Mouse (Mus musculus) CH12.LX (cell line): ENCODE measurements around the gene Mdp1. TPM values are rescaled to one million over a fixed set of nuclear protein-coding genes. Genes with fewer than 3 reads are reported as not detected.

Experiments used
- DNase-seq: peaks from one replicate; pipeline ENCODE4 v3.0.0-alpha.2; 2013; ENCODE audit errors: extremely low read depth
- H3K27ac ChIP-seq: 2 replicates; pipeline ENCODE4 v1.5.1; 2012; ENCODE audit warnings: low read depth, mild to moderate bottlenecking, control low read depth, moderate library complexity; ENCODE audit not compliant: insufficient read depth
- H3K27me3 ChIP-seq: replicated peaks from 2 replicates; pipeline ENCODE3; 2012; ENCODE audit warnings: inconsistent platforms
- H3K36me3 ChIP-seq, 2 experiments: replicated peaks in 1 of 2; 2 replicates each; pipeline versions ENCODE3 to v1.6.1; 2012; ENCODE audit warnings: inconsistent platforms in 1 of 2, low read length in 1 of 2, mild to moderate bottlenecking in 1 of 2, mixed read lengths in 1 of 2, moderate library complexity in 1 of 2; ENCODE audit not compliant: control insufficient read depth in 1 of 2, insufficient read depth in 1 of 2
- H3K4me1 ChIP-seq, 2 experiments: 2 replicates each; pipeline ENCODE4 v1.6.1; 2012; ENCODE audit warnings: inconsistent platforms in 1 of 2, moderate library complexity in 1 of 2; ENCODE audit not compliant: insufficient read depth in 2 of 2, control insufficient read depth in 1 of 2
- H3K4me2 ChIP-seq: 2 replicates; pipeline ENCODE4 v1.6.1; 2012; ENCODE audit warnings: low read depth, mild to moderate bottlenecking, control low read depth; ENCODE audit not compliant: poor library complexity, insufficient read depth, severe bottlenecking
- H3K4me3 ChIP-seq, 3 experiments: fragments of 150-350 bp in 1 of 3; sonication (generic) in 1 of 3; replicated peaks in 1 of 3; 2 replicates each; pipeline versions ENCODE3 to v1.5.1; 2011 to 2012; ENCODE audit warnings: low read depth in 2 of 3, low read length in 2 of 3, mild to moderate bottlenecking in 2 of 3, moderate library complexity in 2 of 3, control low read depth in 1 of 3, improper control_type of control experiment in 1 of 3, inconsistent platforms in 1 of 3, mixed read lengths in 1 of 3; ENCODE audit not compliant: poor library complexity in 1 of 3
- H3K79me2 ChIP-seq: replicated peaks from 2 replicates; pipeline ENCODE4 v1.6.1; 2012; ENCODE audit warnings: mild to moderate bottlenecking, moderate library complexity; ENCODE audit not compliant: control insufficient read depth, poor library complexity, insufficient read depth, severe bottlenecking; ENCODE audit errors: extremely low read depth
- H3K9ac ChIP-seq: 2 replicates; pipeline ENCODE4 v1.6.1; 2012; ENCODE audit warnings: low read depth, mild to moderate bottlenecking, control low read depth, moderate library complexity; ENCODE audit not compliant: insufficient read depth
- H3K9me3 ChIP-seq: replicated peaks from 2 replicates; pipeline ENCODE3; 2012; ENCODE audit warnings: low read length, inconsistent platforms, mixed read lengths
- CHD2 ChIP-seq: IDR thresholded peaks from 2 replicates; pipeline ENCODE4 v1.6.1; 2011; ENCODE audit warnings: low read length, improper control_type of control experiment
- E2F4 ChIP-seq: IDR thresholded peaks from 2 replicates; pipeline ENCODE4 v1.6.1; 2011; ENCODE audit warnings: low read depth, low read length, improper control_type of control experiment; ENCODE audit not compliant: insufficient replicate concordance
- EP300 ChIP-seq: IDR thresholded peaks from 2 replicates; pipeline ENCODE4 v1.6.1; 2011; ENCODE audit warnings: low read length, improper control_type of control experiment
- ETS1 ChIP-seq: conservative IDR thresholded peaks from 2 replicates; pipeline ENCODE4 v1.6.1; 2012; ENCODE audit warnings: low read depth, mild to moderate bottlenecking, inconsistent platforms, low read length, improper control_type of control experiment, moderate library complexity
- IRF4 ChIP-seq: IDR thresholded peaks from 2 replicates; pipeline ENCODE4 v1.6.1; 2014; ENCODE audit warnings: low read depth, mild to moderate bottlenecking, inconsistent platforms, low read length, improper control_type of control experiment
- JUN ChIP-seq: IDR thresholded peaks from 2 replicates; pipeline ENCODE4 v1.6.1; 2011; ENCODE audit warnings: low read depth, mild to moderate bottlenecking, low read length, improper control_type of control experiment, moderate library complexity; ENCODE audit not compliant: insufficient read depth
- KAT2A ChIP-seq: IDR thresholded peaks from 2 replicates; pipeline ENCODE4 v1.6.1; 2012; ENCODE audit warnings: low read length, improper control_type of control experiment, inconsistent platforms; ENCODE audit not compliant: insufficient replicate concordance
- MAZ ChIP-seq: IDR thresholded peaks from 2 replicates; pipeline ENCODE4 v1.6.1; 2012; ENCODE audit warnings: low read depth, mild to moderate bottlenecking, inconsistent platforms, low read length, improper control_type of control experiment, moderate library complexity
- MEF2A ChIP-seq: IDR thresholded peaks from 2 replicates; pipeline ENCODE4 v1.6.1; 2014; ENCODE audit warnings: low read depth, mild to moderate bottlenecking, inconsistent platforms, low read length, improper control_type of control experiment, borderline replicate concordance
- MYC ChIP-seq: IDR thresholded peaks from 2 replicates; pipeline ENCODE4 v1.6.1; 2011; ENCODE audit warnings: low read depth, mild to moderate bottlenecking, improper control_type of control experiment, low read length
- SIN3A ChIP-seq: IDR thresholded peaks from 2 replicates; pipeline ENCODE4 v1.6.1; 2012; ENCODE audit warnings: low read length, improper control_type of control experiment, inconsistent platforms
- TBP ChIP-seq: conservative IDR thresholded peaks from 2 replicates; pipeline ENCODE4 v1.6.1; 2011; ENCODE audit warnings: low read depth, low read length, improper control_type of control experiment
- UBTF ChIP-seq: IDR thresholded peaks from 2 replicates; pipeline ENCODE4 v1.6.1; 2012; ENCODE audit warnings: low read depth, mild to moderate bottlenecking, inconsistent platforms, low read length, improper control_type of control experiment, moderate library complexity
- USF1 ChIP-seq: IDR thresholded peaks from 2 replicates; pipeline ENCODE4 v1.6.1; 2014; ENCODE audit warnings: low read depth, mild to moderate bottlenecking, inconsistent platforms, low read length, improper control_type of control experiment
- ZC3H11A ChIP-seq: IDR thresholded peaks from 2 replicates; pipeline ENCODE4 v1.6.1; 2012; ENCODE audit warnings: low read depth, mild to moderate bottlenecking, inconsistent platforms, low read length, improper control_type of control experiment
- ZMIZ1 ChIP-seq: IDR thresholded peaks from 2 replicates; pipeline ENCODE4 v1.6.1; 2012; ENCODE audit warnings: low read depth, mild to moderate bottlenecking, inconsistent platforms, low read length, improper control_type of control experiment
- ZNF384 ChIP-seq: IDR thresholded peaks from 2 replicates; pipeline ENCODE4 v1.6.1; 2012; ENCODE audit warnings: low read depth, low read length, improper control_type of control experiment, inconsistent platforms
- dilution Hi-C: fragments of 300-500 bp; cut with MboI; formaldehyde crosslinking; loops from 2 replicates; pipeline ENCODE4 v1.14.3; 2020; ENCODE audit warnings: low sequenced_read_pairs; ENCODE audit not compliant: extremely low pct_unique_long_range_greater_than_20kb, extremely low pct_ligation_motif_present
- in situ Hi-C: fragments of 300-500 bp; cut with MboI; formaldehyde crosslinking; loops from 3 replicates; pipeline ENCODE4 v1.14.3; 2019; ENCODE audit warnings: low sequenced_read_pairs, low pct_ligation_motif_present, low pct_unique_long_range_greater_than_20kb, mixed read lengths
- polyA plus RNA-seq: library from polyadenylated mRNA; unstranded; fragments of >175 nt; gene quantifications from 2 replicates; pipeline ENCODE4 v1.2.1, GENCODE M21; 2012; ENCODE audit warnings: low read depth; ENCODE audit not compliant: insufficient read length
- total RNA-seq, 2 experiments: library from RNA; depleted of rRNA; stranded (reverse); fragments of 300-350 nt in 1 of 2; fragments of >200 nt in 1 of 2; gene quantifications; 2 replicates each; pipeline ENCODE4 v1.2.3; 2012 to 2014

Gene Mdp1
- total and polyA plus RNA-seq, 3 experiments, result 23.4 to 30.9 (median 25.6) TPM

DNA sequence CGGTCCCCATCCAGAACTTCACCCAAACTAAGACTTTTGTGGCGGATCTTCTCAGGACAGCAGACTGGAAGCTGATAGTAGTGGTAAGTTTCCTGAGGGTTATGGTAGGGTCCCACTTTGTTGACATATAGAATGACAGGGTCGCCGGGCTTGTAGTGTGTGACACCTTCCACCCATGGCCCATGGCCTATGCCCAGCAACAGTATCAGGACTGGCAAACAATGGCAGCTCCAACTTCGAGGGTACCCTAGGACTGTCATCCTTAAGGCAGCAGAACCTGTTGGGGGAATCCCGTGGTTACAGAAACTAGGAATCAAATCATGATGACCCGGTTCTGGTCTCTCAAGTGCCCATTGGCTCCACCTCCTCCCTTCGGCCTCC is 17.6 kb downstream of the Mdp1 start:
- peak overlapping the region; percentile 52; the same call in 1 of the 2 replicates for H3K27ac ChIP-seq
- no peaks in the 10 kb centered on the region for H3K9me3 ChIP-seq
- H3K4me2 ChIP-seq, result peak overlapping the region; percentile 93
- in situ Hi-C loops (no loop called here), dilution Hi-C loops (no loop called here)
- peak overlapping the region; percentile 77 to 96 (median 93) for H3K4me3 ChIP-seq
- peaks cover 4 to 45% of the 10 kb centered on the region in 2 experiments; a peak in 2 of 4 replicates for H3K4me1 ChIP-seq
- peaks cover 35 to 59% of the 10 kb centered on the region in 2 experiments for H3K36me3 ChIP-seq
- H3K27me3 ChIP-seq, result no peaks in the 10 kb centered on the region
- TF ChIP-seq CHD2, result no peak
- no peak for TF ChIP-seq ETS1
- TF ChIP-seq E2F4, result no peak
- TF ChIP-seq MYC, result no peak
- TF ChIP-seq JUN, result no peak
- no peak for TF ChIP-seq UBTF
- TF ChIP-seq IRF4, result no peak
- peaks cover 38% of the 10 kb centered on the region for H3K79me2 ChIP-seq
- H3K9ac ChIP-seq, result peak overlapping the region; percentile 74
- DNase-seq, result no peak

DNA sequence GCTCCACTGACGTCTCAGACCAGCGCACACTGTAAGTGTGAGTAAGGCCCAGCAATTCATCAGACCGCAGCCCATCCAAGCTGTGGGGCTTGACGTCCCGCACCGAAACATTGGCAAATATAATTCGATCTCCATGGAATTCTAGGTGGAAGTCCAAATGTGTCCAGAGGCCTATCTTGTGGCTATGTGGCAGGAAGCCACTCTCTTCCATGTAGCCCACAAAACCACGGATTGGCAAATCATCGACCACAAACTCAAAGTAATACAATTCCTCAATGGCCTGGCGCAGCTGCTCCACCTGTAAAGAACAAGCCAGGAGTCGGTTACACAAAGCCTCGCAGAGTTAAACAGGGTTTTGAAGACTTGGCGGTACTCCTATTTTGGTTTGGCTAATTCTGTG is 19.0 kb downstream of the Mdp1 start:
- peaks cover 4 to 45% of the 10 kb centered on the region in 2 experiments; a peak in 2 of 4 replicates for H3K4me1 ChIP-seq
- no peaks in the 10 kb centered on the region for H3K9me3 ChIP-seq
- H3K9ac ChIP-seq, result no peak overlapping the region
- peaks cover 36 to 58% of the 10 kb centered on the region in 2 experiments for H3K36me3 ChIP-seq
- H3K4me3 ChIP-seq, result no peak overlapping the region
- dilution Hi-C loops (no loop called here), in situ Hi-C loops (no loop called here)
- H3K4me2 ChIP-seq, result no peak overlapping the region
- no peak for DNase-seq
- no peak for TF ChIP-seq MEF2A
- no peak for TF ChIP-seq JUN
- TF ChIP-seq UBTF, result no peak
- TF ChIP-seq SIN3A, result no peak
- no peak for TF ChIP-seq KAT2A
- no peak for TF ChIP-seq ZNF384
- no peak for TF ChIP-seq USF1
- no peak for TF ChIP-seq EP300
- TF ChIP-seq ETS1, result no peak
- no peak for TF ChIP-seq MAZ
- no peak for TF ChIP-seq ZMIZ1
- TF ChIP-seq TBP, result no peak
- no peak for TF ChIP-seq ZC3H11A
- H3K27ac ChIP-seq, result no peak overlapping the region
- H3K27me3 ChIP-seq, result no peaks in the 10 kb centered on the region
- peaks cover 38% of the 10 kb centered on the region for H3K79me2 ChIP-seq
